Mouse (Mus musculus) stomach, postnatal 0 days (tissue): ENCODE data around the gene Tm9sf4.

Experiments used
- CTCF ChIP-seq: IDR thresholded peaks from 2 replicates; pipeline ENCODE4 v1.5.1; 2016; ENCODE audit warnings: antibody characterized with exemption, low read depth, mild to moderate bottlenecking, moderate library complexity
- EP300 ChIP-seq: optimal IDR thresholded peaks from 2 replicates; pipeline ENCODE3; 2016; ENCODE audit warnings: antibody characterized with exemption

GRCm38 (mm10) chr2:153218516-153218915 lies 57.4 kb downstream of the Tm9sf4 start:
- TF ChIP-seq CTCF (no peak), EP300 (no peak)
